Mouse (Mus musculus): Measurements from ENCODE around the gene Gm28308. TPM values are rescaled to one million over a fixed set of nuclear protein-coding genes. Genes with fewer than 3 reads are reported as not detected.

Gm28308 gene
- polyA plus RNA-seq, 1 experiment = 0.78 TPM

DNA sequence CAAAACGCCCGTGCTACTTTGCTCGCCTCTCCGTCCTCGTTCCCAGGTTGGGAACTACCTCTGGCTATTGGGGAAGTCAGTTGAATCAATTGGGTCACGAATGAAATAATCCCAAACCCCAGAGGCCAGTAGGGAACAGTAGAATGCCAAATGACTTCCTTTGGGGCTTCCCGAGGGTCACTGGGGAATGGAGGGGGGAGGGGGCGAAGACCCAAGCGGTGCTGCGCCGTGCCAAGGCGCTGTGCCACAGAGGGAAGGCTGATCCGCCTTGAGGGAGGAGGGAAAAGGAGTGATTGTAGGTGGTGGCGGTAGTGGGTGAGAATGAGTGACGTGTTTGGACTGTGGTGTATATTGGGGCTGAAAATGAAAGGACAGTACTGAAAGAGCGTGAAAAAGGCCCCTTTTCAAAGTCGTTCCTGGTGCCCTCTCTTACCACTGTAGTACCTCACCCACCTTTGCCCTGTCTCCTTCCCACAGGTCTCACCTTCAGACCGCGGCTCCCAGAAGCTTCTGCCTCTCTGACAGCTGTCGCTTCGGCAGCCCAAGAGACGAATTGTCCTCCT lies 502 bp downstream of the Gm28308 start:
- Histone ChIP-seq H3K4me3 (ENCODE audit: insufficient read depth, low read depth, low read length) (peak overlapping the region; percentile 87), H3K27ac (ENCODE audit: insufficient read depth, low read depth, low read length) (peak overlapping the region; percentile 99), H3K27me3 (replicated peaks; ENCODE audit: control insufficient read depth, insufficient read depth, low read length) (no peaks in the 10 kb centered on the region), H3K4me1 (ENCODE audit: control insufficient read depth, insufficient read depth, low read length) (peaks cover 21% of the 10 kb centered on the region), H3K36me3 (ENCODE audit: control insufficient read depth, insufficient read depth, low read length) (no peaks in the 10 kb centered on the region)
- peak; percentile 87 for DNase-seq
- 1% methylated on average over 22 of the region's 22 CpGs for WGBS
- TF ChIP-seq POLR2A (IDR thresholded peaks at IDR 0.05; ENCODE audit: low read depth, low read length) (no peak), CTCF (conservative IDR thresholded peaks at IDR 0.05; ENCODE audit: insufficient read depth, insufficient read length, low read depth, low read length) (no peak)

DNA sequence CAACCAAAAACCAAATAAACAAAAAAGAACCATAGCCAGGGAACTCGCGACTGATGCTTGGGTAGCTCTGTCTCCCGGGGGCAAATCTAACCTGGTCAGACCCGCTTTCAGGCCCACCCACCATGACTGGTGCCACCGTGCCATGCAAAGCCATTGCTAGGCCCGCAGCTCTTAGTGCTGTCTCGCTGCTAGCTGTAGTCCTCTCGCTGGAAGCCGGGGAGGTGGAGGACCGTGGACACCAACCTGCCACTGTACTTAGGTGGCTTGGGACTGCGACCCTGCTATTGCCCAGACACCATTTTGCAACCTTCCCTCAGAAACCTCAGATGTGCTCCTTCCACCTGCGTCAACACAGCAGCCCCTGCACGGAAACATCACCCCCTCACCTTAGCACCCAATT lies 1.2 kb downstream of the Gm28308 start:
- H3K27me3 ChIP-seq (replicated peaks; ENCODE audit: control insufficient read depth, insufficient read depth, low read length) = no peaks in the 10 kb centered on the region
- WGBS = 3% methylated on average over 13 of the region's 13 CpGs
- TF ChIP-seq CTCF (conservative IDR thresholded peaks at IDR 0.05; ENCODE audit: insufficient read depth, insufficient read length, low read depth, low read length) (no peak), POLR2A (IDR thresholded peaks at IDR 0.05; ENCODE audit: low read depth, low read length) (no peak)
- peak; percentile 55 for DNase-seq
- peaks cover 21% of the 10 kb centered on the region for H3K4me1 ChIP-seq (ENCODE audit: control insufficient read depth, insufficient read depth, low read length)
- H3K36me3 ChIP-seq (ENCODE audit: control insufficient read depth, insufficient read depth, low read length) = no peaks in the 10 kb centered on the region
- H3K4me3 ChIP-seq (ENCODE audit: insufficient read depth, low read depth, low read length) = peak overlapping the region; percentile 87
- peak overlapping the region; percentile 99 for H3K27ac ChIP-seq (ENCODE audit: insufficient read depth, low read depth, low read length)

GRCm38 (mm10) chr6:52211170-52211935 lies 1.8 kb downstream of the Gm28308 start:
- Histone ChIP-seq H3K4me1 (ENCODE audit: control insufficient read depth, insufficient read depth, low read length) (peaks cover 21% of the 10 kb centered on the region), H3K27ac (ENCODE audit: insufficient read depth, low read depth, low read length) (peak overlapping the region; percentile 99), H3K4me3 (ENCODE audit: insufficient read depth, low read depth, low read length) (peak overlapping the region; percentile 87), H3K27me3 (replicated peaks; ENCODE audit: control insufficient read depth, insufficient read depth, low read length) (no peaks in the 10 kb centered on the region), H3K36me3 (ENCODE audit: control insufficient read depth, insufficient read depth, low read length) (no peaks in the 10 kb centered on the region)
- peak; percentile 92 for DNase-seq
- TF ChIP-seq POLR2A (IDR thresholded peaks at IDR 0.05; ENCODE audit: low read depth, low read length) (peak; percentile 56), CTCF (conservative IDR thresholded peaks at IDR 0.05; ENCODE audit: insufficient read depth, insufficient read length, low read depth, low read length) (peak; percentile 71)
- under 1% methylated on average over 37 of the region's 37 CpGs for WGBS

DNA sequence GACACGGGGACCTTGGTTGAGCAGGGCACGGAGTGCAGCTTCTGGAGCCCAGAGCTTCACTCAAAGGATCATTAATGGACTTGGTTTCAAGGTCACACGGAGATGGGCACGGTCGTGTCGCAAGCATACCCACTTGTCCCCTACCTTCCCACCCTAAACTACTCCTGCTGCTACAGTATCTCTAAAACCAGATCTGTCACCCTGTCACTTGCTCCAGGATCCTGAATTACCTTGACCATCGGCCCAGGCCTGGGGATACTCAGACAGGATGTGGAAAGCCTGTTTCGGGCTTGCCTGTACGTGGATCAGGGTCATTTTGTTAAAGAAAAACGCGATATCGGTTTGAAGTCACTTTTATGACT lies 3.5 kb downstream of the Gm28308 start:
- no peak for TF ChIP-seq POLR2A (IDR thresholded peaks at IDR 0.05; ENCODE audit: low read depth, low read length)
- TF ChIP-seq CTCF (conservative IDR thresholded peaks at IDR 0.05; ENCODE audit: insufficient read depth, insufficient read length, low read depth, low read length) = no peak
- Histone ChIP-seq H3K4me3 (ENCODE audit: insufficient read depth, low read depth, low read length) (peak overlapping the region; percentile 39), H3K27ac (ENCODE audit: insufficient read depth, low read depth, low read length) (peak overlapping the region; percentile 39), H3K27me3 (replicated peaks; ENCODE audit: control insufficient read depth, insufficient read depth, low read length) (no peaks in the 10 kb centered on the region), H3K36me3 (ENCODE audit: control insufficient read depth, insufficient read depth, low read length) (peaks cover 2% of the 10 kb centered on the region; the same call in 1 of the 2 replicates), H3K4me1 (ENCODE audit: control insufficient read depth, insufficient read depth, low read length) (peaks cover 16% of the 10 kb centered on the region)
- 16% methylated on average over 12 of the region's 12 CpGs for WGBS
- no peak for DNase-seq

- Histone ChIP-seq H3K4me3 (ENCODE audit: insufficient read depth, low read depth, low read length) (peak overlapping the region; percentile 39), H3K27me3 (replicated peaks; ENCODE audit: control insufficient read depth, insufficient read depth, low read length) (no peaks in the 10 kb centered on the region), H3K27ac (ENCODE audit: insufficient read depth, low read depth, low read length) (peak overlapping the region; percentile 39), H3K36me3 (ENCODE audit: control insufficient read depth, insufficient read depth, low read length) (peaks cover 3% of the 10 kb centered on the region; the same call in 1 of the 2 replicates), H3K4me1 (ENCODE audit: control insufficient read depth, insufficient read depth, low read length) (peaks cover 13% of the 10 kb centered on the region)
- WGBS = 10% methylated on average over 18 of the region's 18 CpGs
- peak; percentile 39 for DNase-seq
- TF ChIP-seq CTCF (conservative IDR thresholded peaks at IDR 0.05; ENCODE audit: insufficient read depth, insufficient read length, low read depth, low read length) (no peak), POLR2A (IDR thresholded peaks at IDR 0.05; ENCODE audit: low read depth, low read length) (no peak)
These were observed 4.1 kb downstream of the Gm28308 start for GRCm38 (mm10) chr6:52208868-52209684.

- no peak for TF ChIP-seq POLR2A (IDR thresholded peaks at IDR 0.05; ENCODE audit: low read depth, low read length)
- TF ChIP-seq CTCF (conservative IDR thresholded peaks at IDR 0.05; ENCODE audit: insufficient read depth, insufficient read length, low read depth, low read length) = no peak
- 6% methylated on average over 47 of the region's 47 CpGs for WGBS
- H3K4me3 ChIP-seq (ENCODE audit: insufficient read depth, low read depth, low read length) = peak within 1 kb of the TSS; percentile 39
- peak within 1 kb of the TSS; percentile 39 for H3K27ac ChIP-seq (ENCODE audit: insufficient read depth, low read depth, low read length)
- peaks cover 3% of the 10 kb centered on the region; the same call in 1 of the 2 replicates for H3K36me3 ChIP-seq (ENCODE audit: control insufficient read depth, insufficient read depth, low read length)
- H3K27me3 ChIP-seq (replicated peaks; ENCODE audit: control insufficient read depth, insufficient read depth, low read length) = no peaks in the 10 kb centered on the region
- DNase-seq = peak; percentile 88
- H3K4me1 ChIP-seq (ENCODE audit: control insufficient read depth, insufficient read depth, low read length) = peaks cover 13% of the 10 kb centered on the region
These were observed 4.9 kb downstream of the Gm28308 start, which contains the start of gene Hoxa6 for GRCm38 (mm10) chr6:52208072-52208867. Gene Hoxa6 (minus strand): TSS chr6:52208722.

All from kidney, adult 2 months (tissue).